Mouse (Mus musculus) kidney, embryonic 16.5 days (tissue): ENCODE data around the gene Prrg2. TPM values are rescaled to one million over a fixed set of nuclear protein-coding genes. Genes with fewer than 3 reads are reported as not detected.
"Not testable (repeated sequence)": the region's sequence is repeated elsewhere in the genome, so short reads cannot be mapped to it uniquely, and the experiment has no call there.

ENCODE experiments used
- ATAC-seq: fragments of 200-750 bp; cut with Nextera tagmentation; 2 replicates; pipeline ENCODE4 v1.8.0; 2017; ENCODE audit warnings: moderate TSS enrichment; ENCODE audit not compliant: low FRiP score, low TSS enrichment
- H3K27ac ChIP-seq: fragments of 300-500 bp; sonication (generic); 2 replicates; pipeline ENCODE4 v1.5.1; 2014; ENCODE audit warnings: low read length
- H3K27me3 ChIP-seq: fragments of 300-500 bp; sonication (generic); 2 replicates; pipeline ENCODE4 v1.6.1; 2014; ENCODE audit warnings: low read length, control low read depth, mixed read lengths; ENCODE audit not compliant: insufficient read depth
- H3K36me3 ChIP-seq: fragments of 300-500 bp; sonication (generic); 2 replicates; pipeline ENCODE4 v1.6.1; 2014; ENCODE audit warnings: low read length, control low read depth, mixed read lengths; ENCODE audit not compliant: insufficient read depth
- H3K4me1 ChIP-seq: fragments of 300-500 bp; sonication (generic); 2 replicates; pipeline ENCODE4 v1.6.1; 2014; ENCODE audit warnings: low read length, control low read depth, mixed read lengths; ENCODE audit not compliant: insufficient read depth
- H3K4me2 ChIP-seq: fragments of 300-500 bp; sonication (generic); replicated peaks from 2 replicates; pipeline ENCODE4 v1.6.1; 2014; ENCODE audit warnings: low read depth, low read length
- H3K4me3 ChIP-seq: fragments of 300-500 bp; sonication (generic); 2 replicates; pipeline ENCODE4 v1.5.1; 2014; ENCODE audit warnings: mild to moderate bottlenecking, low read length
- H3K9ac ChIP-seq: fragments of 300-500 bp; sonication (generic); replicated peaks from 2 replicates; pipeline ENCODE4 v1.6.1; 2014; ENCODE audit warnings: low read length
- H3K9me3 ChIP-seq: fragments of 300-500 bp; sonication (generic); 2 replicates; pipeline ENCODE4 v1.6.1; 2016; ENCODE audit warnings: low read length, control low read depth
- WGBS: fragments of 180-500 bp; shearing (Covaris S2); extraction: QIAGEN DNeasy Blood & Tissue Kit; methylation state at CpG from one replicate; pipeline ENCODE4 v1.1.7; 2014; 5-methylcytosine and 5-hydroxymethylcytosine counted together
- polyA plus RNA-seq: library from polyadenylated mRNA; unstranded; fragments of >200 nt; fragmentation: Nextera tagmentation; extraction: Ambion mirVana; gene quantifications from 2 replicates; pipeline ENCODE4 v1.2.1, GENCODE M21; 2015

Gene Prrg2
- polyA plus RNA-seq, 1 experiment from 2014 or later: 42.4 TPM

DNA sequence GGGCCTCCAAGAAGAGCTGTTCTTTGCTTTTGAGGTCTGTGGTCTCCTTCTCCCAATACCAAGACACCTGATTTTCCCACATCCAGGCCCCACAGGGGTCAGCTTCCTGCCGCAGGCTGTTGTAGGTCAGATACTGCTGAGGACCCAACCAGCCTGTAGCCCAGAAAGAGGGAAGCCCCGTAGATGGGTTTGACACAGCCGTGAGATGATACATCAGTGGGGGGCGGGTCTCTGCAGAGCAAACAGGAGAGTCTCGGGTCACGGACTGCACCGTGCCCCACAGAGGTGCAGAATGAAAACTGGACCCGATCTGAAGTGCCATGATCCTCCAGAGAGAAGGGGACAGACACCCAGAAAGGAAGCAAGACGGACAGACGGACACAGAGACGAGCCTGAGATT lies 40.0 kb upstream of the Prrg2 start:
- Histone ChIP-seq H3K27ac (peak overlapping the region; percentile 91), H3K4me2 (peak overlapping the region; percentile 59), H3K9me3 (no peaks in the 10 kb centered on the region), H3K36me3 (no peaks in the 10 kb centered on the region), H3K9ac (peak overlapping the region; percentile 58; the same call in 1 of the 2 replicates), H3K4me3 (peak overlapping the region; percentile 41), H3K27me3 (no peaks in the 10 kb centered on the region), H3K4me1 (peaks cover 26% of the 10 kb centered on the region)
- WGBS: 64% methylated on average over 11 of the region's 11 CpGs
- no peak for ATAC-seq

DNA sequence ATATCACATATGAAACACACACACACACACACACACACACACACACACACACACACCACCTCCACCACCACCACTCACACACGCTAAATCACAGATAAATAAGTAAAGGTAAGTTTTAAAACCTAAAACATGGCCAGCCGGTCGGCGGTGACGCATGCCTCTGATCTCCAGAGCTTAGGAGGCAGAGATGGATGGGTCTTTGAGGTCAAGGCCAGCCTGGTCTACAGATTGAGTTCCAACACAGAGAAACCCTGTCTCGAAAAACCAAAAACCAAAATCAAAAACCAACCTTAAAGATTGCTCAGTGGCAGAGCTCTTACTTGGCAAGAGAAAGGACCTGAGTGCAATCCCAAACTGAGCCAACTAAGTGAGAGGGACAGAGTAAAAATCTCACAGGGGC lies 37.6 kb upstream of the Prrg2 start:
- ATAC-seq: no peak
- Histone ChIP-seq H3K9me3 (no peaks in the 10 kb centered on the region), H3K4me3 (no peak overlapping the region), H3K27ac (no peak overlapping the region), H3K4me2 (no peak overlapping the region), H3K27me3 (no peaks in the 10 kb centered on the region), H3K4me1 (peaks cover 26% of the 10 kb centered on the region), H3K9ac (no peak overlapping the region), H3K36me3 (no peaks in the 10 kb centered on the region)
- 52% methylated on average over 6 of the region's 6 CpGs for WGBS

DNA sequence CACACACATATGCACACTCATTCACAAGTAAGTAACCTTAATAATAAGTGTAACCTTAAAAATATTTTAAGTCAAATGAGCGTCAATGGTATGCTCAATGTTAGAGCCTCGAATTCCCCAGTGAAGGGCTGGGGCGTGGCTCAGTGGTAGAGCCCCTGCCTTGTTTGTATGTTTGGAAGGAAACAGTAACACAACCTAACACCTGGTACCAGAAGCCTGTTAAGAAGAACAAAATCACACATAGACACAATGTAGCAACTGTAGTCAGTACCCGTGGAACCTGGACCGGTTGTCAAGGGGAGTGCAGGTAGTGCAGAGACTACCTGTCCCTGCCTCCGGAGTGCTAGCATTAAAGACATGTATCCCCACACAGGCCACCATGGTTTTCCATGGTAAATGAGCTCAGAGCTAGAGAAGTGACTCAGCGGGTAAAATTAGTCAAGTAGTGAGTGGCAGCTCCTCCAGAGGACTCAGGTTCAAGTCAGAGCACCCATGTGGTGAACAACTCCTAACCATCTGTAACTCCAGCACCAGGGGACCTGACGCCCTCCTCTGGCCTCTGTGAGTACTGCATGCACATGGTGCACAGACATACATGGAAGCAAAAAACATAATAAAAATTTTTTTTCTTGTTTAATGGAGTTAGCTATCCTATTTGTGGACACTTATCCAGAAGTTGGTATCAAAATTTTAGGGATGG lies 36.2 kb upstream of the Prrg2 start:
- no peaks in the 10 kb centered on the region for H3K27me3 ChIP-seq
- H3K27ac ChIP-seq: no peak overlapping the region
- WGBS: 88% methylated on average over 8 of the region's 8 CpGs
- no peak overlapping the region for H3K4me3 ChIP-seq
- H3K36me3 ChIP-seq: no peaks in the 10 kb centered on the region
- no peak overlapping the region for H3K9ac ChIP-seq
- H3K9me3 ChIP-seq: no peaks in the 10 kb centered on the region
- no peak for ATAC-seq
- H3K4me1 ChIP-seq: peaks cover 32% of the 10 kb centered on the region
- no peak overlapping the region for H3K4me2 ChIP-seq

DNA sequence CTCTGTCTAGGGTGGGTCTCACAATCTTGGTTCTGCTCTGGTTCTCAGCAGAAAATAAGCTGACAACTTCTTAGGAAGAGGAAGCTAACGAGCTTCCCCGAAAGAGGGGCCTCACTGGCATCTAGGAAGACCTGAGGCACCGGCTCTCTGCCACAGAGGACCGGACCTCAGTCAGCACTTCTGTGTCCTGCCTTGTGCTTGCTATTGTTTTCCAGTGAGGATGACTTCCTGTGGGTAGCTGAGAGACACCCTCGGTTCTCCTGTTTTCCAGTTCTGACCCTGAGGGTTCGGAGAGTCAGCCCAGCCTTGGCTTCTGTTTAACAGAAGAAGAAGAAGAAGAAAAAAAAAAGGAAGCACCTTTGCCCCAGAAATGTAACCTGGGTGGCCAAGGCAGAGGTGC lies 35.0 kb upstream of the Prrg2 start:
- Histone ChIP-seq H3K36me3 (no peaks in the 10 kb centered on the region), H3K4me3 (no peak overlapping the region), H3K4me2 (no peak overlapping the region), H3K27ac (peak overlapping the region; percentile 31), H3K27me3 (no peaks in the 10 kb centered on the region), H3K9me3 (no peaks in the 10 kb centered on the region), H3K9ac (no peak overlapping the region), H3K4me1 (peaks cover 31% of the 10 kb centered on the region)
- WGBS: 48% methylated on average over 6 of the region's 6 CpGs
- no peak for ATAC-seq

GRCm38 (mm10) chr7:45095965-45096364 lies 33.5 kb upstream of the Prrg2 start:
- H3K36me3 ChIP-seq, H3K27me3 ChIP-seq, H3K9me3 ChIP-seq, ATAC-seq, H3K9ac ChIP-seq, H3K27ac ChIP-seq, H3K4me2 ChIP-seq, H3K4me3 ChIP-seq: not testable (repeated sequence)
- H3K4me1 ChIP-seq: peaks cover 27% of the 10 kb centered on the region
- WGBS: 94% methylated on average over 14 of the region's 14 CpGs

- Histone ChIP-seq H3K9ac (no peak overlapping the region), H3K27ac (peak overlapping the region; percentile 44; the same call in 1 of the 2 replicates), H3K27me3 (no peaks in the 10 kb centered on the region), H3K4me3 (no peak overlapping the region), H3K4me2 (no peak overlapping the region), H3K36me3 (no peaks in the 10 kb centered on the region), H3K4me1 (peaks cover 31% of the 10 kb centered on the region), H3K9me3 (no peaks in the 10 kb centered on the region)
- no peak for ATAC-seq
- WGBS: 77% methylated on average over 6 of the region's 6 CpGs
Measured at GRCm38 (mm10) chr7:45095367-45095766, 32.9 kb upstream of the Prrg2 start.

DNA sequence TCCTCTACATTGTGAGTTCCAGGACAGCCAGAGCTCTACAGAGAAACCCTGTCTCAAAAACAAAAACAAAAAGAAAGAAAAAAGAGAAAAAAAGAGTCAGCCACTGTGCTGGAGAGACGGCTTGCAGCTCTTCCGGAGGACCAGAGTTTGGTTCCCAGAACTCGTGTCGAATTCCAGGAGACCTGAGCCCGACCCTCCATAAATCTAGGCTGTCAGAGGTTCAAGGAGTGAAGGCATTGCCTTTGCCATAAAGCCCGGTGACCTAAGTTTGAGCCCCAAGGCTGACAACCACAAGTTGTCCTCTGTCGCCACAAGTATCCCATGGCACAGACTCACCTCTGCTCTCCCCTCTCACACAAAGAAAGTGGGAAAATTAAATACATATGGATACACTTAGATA lies 31.6 kb upstream of the Prrg2 start:
- H3K27ac ChIP-seq: peak overlapping the region; percentile 90
- ATAC-seq: no peak; the same call in 1 of the 2 replicates
- H3K9ac ChIP-seq: no peak overlapping the region
- H3K4me3 ChIP-seq: peak overlapping the region; percentile 3; the same call in 1 of the 2 replicates
- no peaks in the 10 kb centered on the region for H3K27me3 ChIP-seq
- H3K4me1 ChIP-seq: peaks cover 31% of the 10 kb centered on the region
- H3K4me2 ChIP-seq: 0 out of 2 replicates have a peak overlapping the region, but pooled peaks have one; percentile 6
- 0 out of 2 replicates have a peak, but pooled peaks cover 4% of the 10 kb centered on the region for H3K36me3 ChIP-seq
- 13% methylated on average over 7 of the region's 7 CpGs for WGBS
- no peaks in the 10 kb centered on the region for H3K9me3 ChIP-seq

DNA sequence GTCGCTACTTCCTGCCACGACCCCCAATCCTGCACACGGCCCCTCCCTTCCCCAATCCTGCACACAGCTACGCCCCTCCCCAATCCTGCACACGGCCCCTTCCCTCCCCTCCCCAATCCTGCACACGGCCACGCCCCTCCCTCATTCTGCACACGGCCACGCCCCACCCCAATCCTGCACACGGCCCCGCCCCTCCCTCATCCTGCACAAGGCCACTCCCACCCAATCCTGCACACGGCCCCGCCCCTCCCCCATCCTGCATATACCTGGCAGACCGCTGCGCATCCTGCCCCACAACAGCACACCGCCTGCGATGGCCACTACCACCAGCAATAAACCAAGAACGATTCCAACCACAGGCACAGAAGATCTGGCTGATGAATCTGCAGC lies 31.0 kb upstream of the Prrg2 start:
- no peak for ATAC-seq
- H3K9me3 ChIP-seq: no peaks in the 10 kb centered on the region
- H3K9ac ChIP-seq: no peak overlapping the region
- H3K27me3 ChIP-seq: no peaks in the 10 kb centered on the region
- H3K36me3 ChIP-seq: peaks cover 8% of the 10 kb centered on the region; the same call in 1 of the 2 replicates
- no peak overlapping the region for H3K4me3 ChIP-seq
- H3K27ac ChIP-seq: peak overlapping the region; percentile 90
- peaks cover 31% of the 10 kb centered on the region for H3K4me1 ChIP-seq
- H3K4me2 ChIP-seq: 0 out of 2 replicates have a peak overlapping the region, but pooled peaks have one; percentile 6
- WGBS: 28% methylated on average over 13 of the region's 18 CpGs

- Histone ChIP-seq H3K4me3 (no peak overlapping the region), H3K27ac (peak overlapping the region; percentile 90), H3K36me3 (peaks cover 13% of the 10 kb centered on the region), H3K4me2 (no peak overlapping the region), H3K9me3 (no peaks in the 10 kb centered on the region), H3K4me1 (peaks cover 31% of the 10 kb centered on the region), H3K9ac (peak overlapping the region; percentile 2; the same call in 1 of the 2 replicates), H3K27me3 (no peaks in the 10 kb centered on the region)
- no peak for ATAC-seq
- WGBS: 31% methylated on average over 12 of the region's 12 CpGs
Measured at GRCm38 (mm10) chr7:45092828-45093515, 30.5 kb upstream of the Prrg2 start.

DNA sequence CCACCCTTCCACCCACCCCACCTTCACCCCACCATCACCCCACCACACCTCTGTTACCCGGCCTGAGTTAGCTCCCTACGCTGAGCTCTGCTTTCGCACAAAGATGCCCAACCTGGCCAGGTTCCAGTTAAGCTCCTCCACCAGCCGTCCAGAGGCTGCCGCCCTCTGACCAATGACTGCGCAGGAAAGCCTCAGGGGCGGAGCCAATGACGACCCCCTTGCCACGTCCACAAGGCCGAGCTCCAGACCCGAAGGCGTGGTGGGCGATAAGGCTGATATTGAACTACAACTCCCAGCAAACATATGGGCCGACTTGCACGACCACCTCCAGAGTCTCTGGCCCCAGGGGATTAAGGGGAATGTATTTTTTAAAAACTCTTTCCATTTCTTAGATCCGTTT lies 29.6 kb upstream of the Prrg2 start, which contains the start of gene Rcn3:
TSS of gene Rcn3 (minus strand) at position 174 of the 400 bp plus-strand sequence.
- Histone ChIP-seq H3K9ac (peak within 1 kb of the TSS; percentile 85), H3K9me3 (no peaks in the 10 kb centered on the region), H3K36me3 (peaks cover 23% of the 10 kb centered on the region), H3K4me2 (peak within 1 kb of the TSS; percentile 81), H3K4me3 (peak within 1 kb of the TSS; percentile 67), H3K27ac (peak within 1 kb of the TSS; percentile 90), H3K27me3 (no peaks in the 10 kb centered on the region), H3K4me1 (peaks cover 31% of the 10 kb centered on the region)
- under 1% methylated on average over 16 of the region's 16 CpGs for WGBS
- peak; percentile 91 for ATAC-seq
